Mouse (Mus musculus) embryonic facial prominence, embryonic 14.5 days (tissue): Measurements from ENCODE around the gene Gm21983. TPM values are rescaled to one million over a fixed set of nuclear protein-coding genes. Genes with fewer than 3 reads are reported as not detected.

ENCODE experiments used
- ATAC-seq: fragments of 200-750 bp; cut with Nextera tagmentation; 2 replicates; pipeline ENCODE4 v1.8.0; 2017; ENCODE audit warnings: low read depth, moderate number of reproducible peaks, moderate TSS enrichment
- DNase-seq: peaks from one replicate; pipeline ENCODE4 v3.0.0-alpha.2; 2015; ENCODE audit warnings: low spot score
- H3K27ac ChIP-seq: fragments of 300-500 bp; sonication (generic); replicated peaks from 2 replicates; pipeline ENCODE4 v1.5.1; 2014; ENCODE audit warnings: low read depth, mild to moderate bottlenecking, low read length, moderate library complexity
- H3K27me3 ChIP-seq: fragments of 300-500 bp; sonication (generic); replicated peaks from 2 replicates; pipeline ENCODE4 v1.6.1; 2014; ENCODE audit warnings: low read length; ENCODE audit not compliant: control insufficient read depth, insufficient read depth
- H3K36me3 ChIP-seq: fragments of 300-500 bp; sonication (generic); 2 replicates; pipeline ENCODE4 v1.6.1; 2014; ENCODE audit warnings: low read length, mixed read lengths; ENCODE audit not compliant: control insufficient read depth, insufficient read depth
- H3K4me1 ChIP-seq: fragments of 300-500 bp; sonication (generic); 2 replicates; pipeline ENCODE4 v1.6.1; 2014; ENCODE audit warnings: antibody characterized with exemption, low read length; ENCODE audit not compliant: control insufficient read depth, insufficient read depth
- H3K4me2 ChIP-seq: fragments of 300-500 bp; sonication (generic); 2 replicates; pipeline ENCODE4 v1.6.1; 2014; ENCODE audit warnings: low read depth, mild to moderate bottlenecking, low read length, moderate library complexity, mixed read lengths
- H3K4me3 ChIP-seq: fragments of 300-500 bp; sonication (generic); 2 replicates; pipeline ENCODE4 v1.5.1; 2014; ENCODE audit warnings: low read depth, mild to moderate bottlenecking, low read length
- H3K9ac ChIP-seq: fragments of 300-500 bp; sonication (generic); 2 replicates; pipeline ENCODE4 v1.6.1; 2014; ENCODE audit warnings: low read depth, mild to moderate bottlenecking, low read length, moderate library complexity, mixed read lengths
- H3K9me3 ChIP-seq: fragments of 300-500 bp; sonication (generic); 2 replicates; pipeline ENCODE4 v1.6.1; 2016; ENCODE audit warnings: low read length; ENCODE audit not compliant: control insufficient read depth
- WGBS: fragments of 180-500 bp; shearing (Covaris S2); extraction: QIAGEN DNeasy Blood & Tissue Kit; methylation state at CpG from one replicate; pipeline ENCODE4 v1.1.7; 2014; 5-methylcytosine and 5-hydroxymethylcytosine counted together
- polyA plus RNA-seq: library from polyadenylated mRNA; unstranded; fragments of >200 nt; fragmentation: Nextera tagmentation; extraction: Ambion mirVana; gene quantifications from 2 replicates; pipeline ENCODE4 v1.2.1, GENCODE M21; 2014

The Gm21983 gene
- polyA plus RNA-seq, 1 experiment from 2014 or later = not detected

- Histone ChIP-seq H3K4me1 (no peaks in the 10 kb centered on the region), H3K27me3 (no peaks in the 10 kb centered on the region), H3K4me3 (no peak overlapping the region), H3K4me2 (no peak overlapping the region), H3K27ac (no peak overlapping the region), H3K9ac (no peak overlapping the region), H3K36me3 (no peaks in the 10 kb centered on the region), H3K9me3 (no peaks in the 10 kb centered on the region)
- 15% methylated on average over 10 of the region's 10 CpGs for WGBS
- ATAC-seq (no peak), DNase-seq (peak; percentile 64)
Measured at GRCm38 (mm10) chr7:27132588-27132987, 48.3 kb downstream of the Gm21983 start.

GRCm38 (mm10) chr7:27131387-27131786 is 49.5 kb downstream of the Gm21983 start:
- Histone ChIP-seq H3K9ac (no peak overlapping the region), H3K9me3 (no peaks in the 10 kb centered on the region), H3K27me3 (no peaks in the 10 kb centered on the region), H3K36me3 (no peaks in the 10 kb centered on the region), H3K4me1 (no peaks in the 10 kb centered on the region), H3K4me3 (no peak overlapping the region), H3K27ac (no peak overlapping the region), H3K4me2 (no peak overlapping the region)
- DNase-seq (no peak), ATAC-seq (no peak)
- 65% methylated on average over 2 of the region's 2 CpGs for WGBS

GRCm38 (mm10) chr7:27130521-27131370 is 50.1 kb downstream of the Gm21983 start:
- H3K27me3 ChIP-seq = no peaks in the 10 kb centered on the region
- no peaks in the 10 kb centered on the region for H3K9me3 ChIP-seq
- H3K4me2 ChIP-seq = no peak overlapping the region
- no peak for DNase-seq
- H3K27ac ChIP-seq = no peak overlapping the region
- no peak overlapping the region for H3K9ac ChIP-seq
- 88% methylated on average over 22 of the region's 22 CpGs for WGBS
- no peaks in the 10 kb centered on the region for H3K4me1 ChIP-seq
- H3K4me3 ChIP-seq = no peak overlapping the region
- no peaks in the 10 kb centered on the region for H3K36me3 ChIP-seq
- ATAC-seq = no peak

GRCm38 (mm10) chr7:27129811-27130210 is 51.1 kb downstream of the Gm21983 start:
- Histone ChIP-seq H3K9ac (no peak overlapping the region), H3K27me3 (no peaks in the 10 kb centered on the region), H3K4me2 (no peak overlapping the region), H3K4me3 (no peak overlapping the region), H3K27ac (no peak overlapping the region), H3K4me1 (no peaks in the 10 kb centered on the region), H3K9me3 (no peaks in the 10 kb centered on the region), H3K36me3 (no peaks in the 10 kb centered on the region)
- no peak for ATAC-seq
- DNase-seq = no peak
- WGBS = 85% methylated on average over 12 of the region's 12 CpGs

- Histone ChIP-seq H3K9ac (no peak overlapping the region), H3K4me1 (no peaks in the 10 kb centered on the region), H3K27me3 (no peaks in the 10 kb centered on the region), H3K4me3 (no peak overlapping the region), H3K36me3 (no peaks in the 10 kb centered on the region), H3K9me3 (no peaks in the 10 kb centered on the region), H3K27ac (no peak overlapping the region), H3K4me2 (no peak overlapping the region)
- WGBS = 84% methylated on average over 13 of the region's 13 CpGs
- no peak for DNase-seq
- ATAC-seq = no peak
Measured at GRCm38 (mm10) chr7:27128946-27129345, 51.9 kb downstream of the Gm21983 start.

DNA sequence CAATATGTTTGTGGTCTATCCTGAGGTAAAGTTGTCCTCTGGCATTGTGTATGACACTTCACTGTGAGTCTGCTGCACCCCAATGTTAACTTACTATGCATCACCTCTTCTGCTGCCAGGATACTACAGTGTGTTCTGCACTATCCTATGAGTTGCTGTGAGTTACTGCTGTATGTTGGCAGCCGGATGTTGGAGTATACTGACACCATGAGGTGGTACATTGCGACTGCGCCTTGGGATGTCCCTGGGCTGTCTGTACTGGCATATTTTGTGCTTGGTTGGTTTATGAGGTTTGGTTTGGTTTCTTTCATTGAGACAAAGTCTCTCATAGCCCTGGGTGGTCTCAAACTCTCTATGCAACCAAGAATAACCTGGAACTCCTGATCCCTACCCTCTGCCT is 52.7 kb downstream of the Gm21983 start:
- Histone ChIP-seq H3K27me3 (no peaks in the 10 kb centered on the region), H3K27ac (no peak overlapping the region), H3K9me3 (no peaks in the 10 kb centered on the region), H3K4me1 (no peaks in the 10 kb centered on the region), H3K4me3 (no peak overlapping the region), H3K4me2 (no peak overlapping the region), H3K9ac (no peak overlapping the region), H3K36me3 (no peaks in the 10 kb centered on the region)
- DNase-seq = peak; percentile 60
- ATAC-seq = peak; percentile 69; the same call in 1 of the 2 replicates
- 35% methylated on average over 3 of the region's 3 CpGs for WGBS

DNA sequence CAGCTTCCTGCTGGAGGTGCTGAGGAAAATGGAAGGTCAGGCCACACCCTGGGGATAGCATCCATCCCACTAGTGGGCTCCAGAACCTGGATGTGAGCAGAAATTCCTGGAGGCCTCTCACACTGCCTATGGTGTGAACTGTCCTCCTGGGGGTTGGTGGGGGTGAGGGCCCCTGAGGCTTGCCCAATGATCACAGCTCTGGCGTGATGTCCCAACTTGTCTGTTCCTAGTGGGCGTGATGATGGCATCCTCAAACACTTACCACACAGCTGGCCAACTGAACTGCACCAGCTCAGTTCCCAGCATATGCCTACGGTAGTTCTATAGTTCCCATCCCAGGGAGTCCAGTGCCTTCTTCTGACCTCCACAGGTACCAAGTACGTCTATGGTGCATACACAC is 55.9 kb downstream of the Gm21983 start:
- H3K4me2 ChIP-seq = no peak overlapping the region
- no peak overlapping the region for H3K4me3 ChIP-seq
- H3K9me3 ChIP-seq = no peaks in the 10 kb centered on the region
- H3K27me3 ChIP-seq = no peaks in the 10 kb centered on the region
- H3K4me1 ChIP-seq = no peaks in the 10 kb centered on the region
- no peak for ATAC-seq
- H3K27ac ChIP-seq = no peak overlapping the region
- DNase-seq = no peak
- no peaks in the 10 kb centered on the region for H3K36me3 ChIP-seq
- 88% methylated on average over 4 of the region's 4 CpGs for WGBS
- no peak overlapping the region for H3K9ac ChIP-seq

- ATAC-seq = no peak
- no peak overlapping the region for H3K4me3 ChIP-seq
- 75% methylated on average over 5 of the region's 5 CpGs for WGBS
Measured at GRCm38 (mm10) chr7:27124305-27124832, 56.5 kb downstream of the Gm21983 start.

GRCm38 (mm10) chr7:27119676-27120075 is 61.2 kb downstream of the Gm21983 start, which contains the start of gene Cyp2f2:
Gene Cyp2f2 (plus strand): TSS chr7:27119909.
- no peak for DNase-seq
- 0 out of 2 replicates have a peak, but pooled peaks cover 3% of the 10 kb centered on the region for H3K4me1 ChIP-seq
- H3K36me3 ChIP-seq = no peaks in the 10 kb centered on the region
- H3K27me3 ChIP-seq = no peaks in the 10 kb centered on the region
- H3K4me3 ChIP-seq = no peak within 1 kb of the TSS
- no peaks in the 10 kb centered on the region for H3K9me3 ChIP-seq
- H3K4me2 ChIP-seq = no peak within 1 kb of the TSS
- ATAC-seq = 0 out of 2 replicates have a peak, but pooled peaks have one; percentile 31
- H3K27ac ChIP-seq = no peak within 1 kb of the TSS
- H3K9ac ChIP-seq = no peak within 1 kb of the TSS

More at GRCm38 (mm10) chr7:27124305-27124832, 56.5 kb downstream of the Gm21983 start:
- Histone ChIP-seq H3K9ac (no peak overlapping the region), H3K4me2 (no peak overlapping the region), H3K9me3 (no peaks in the 10 kb centered on the region), H3K27me3 (no peaks in the 10 kb centered on the region), H3K27ac (no peak overlapping the region), H3K4me1 (no peaks in the 10 kb centered on the region), H3K36me3 (no peaks in the 10 kb centered on the region)
- DNase-seq = no peak
